In the genomic region with DNA sequence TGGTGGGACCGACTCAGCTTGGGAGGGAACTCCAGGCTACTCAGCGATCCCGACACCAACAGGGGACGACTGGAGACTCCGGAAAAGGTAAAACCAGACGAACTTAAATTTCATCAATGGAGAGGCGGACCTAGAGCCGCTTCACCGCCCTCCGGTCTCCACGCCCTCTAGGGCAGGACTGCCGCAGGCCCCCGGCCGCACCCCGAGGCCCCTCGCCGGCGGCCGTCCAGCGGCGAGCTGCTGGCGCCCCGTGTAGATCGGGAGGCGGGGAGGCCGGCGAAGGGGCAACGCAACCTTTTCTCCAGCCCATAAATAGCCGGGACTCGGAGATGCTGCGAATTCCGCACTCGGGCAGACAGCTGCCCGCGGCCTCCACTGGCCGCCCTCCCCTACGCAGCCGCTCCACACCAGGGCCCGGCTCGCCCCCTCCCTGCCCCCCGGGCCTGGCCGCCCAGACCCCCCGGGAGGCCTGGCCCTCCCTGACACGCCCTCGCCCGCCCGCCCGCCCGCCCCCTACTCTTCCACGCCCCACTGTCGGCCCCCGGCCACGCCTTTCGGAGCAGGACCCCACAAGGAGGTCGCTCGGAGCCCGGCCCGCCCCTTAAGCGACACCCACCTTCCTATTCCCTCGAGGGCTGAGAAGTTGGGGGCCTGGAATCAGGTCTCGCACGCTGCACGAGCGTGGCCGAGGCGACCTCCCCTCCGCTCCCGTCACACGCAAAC, we compare ENCODE assay signal across 7 mouse cellular contexts. TPM values are rescaled to one million over a fixed set of nuclear protein-coding genes. Genes with fewer than 3 reads are reported as not detected.
DNase-seq lines count a peak whose midpoint lies in the region; ATAC-seq and TF ChIP-seq lines count a peak whose summit lies in the region.

No protein-coding gene starts in this region.

- no peaks in the 10 kb centered on the region for H3K4me1 ChIP-seq in cortical plate, adult 2 months (ENCODE audit: control insufficient read depth, insufficient read depth, low read length)
- peaks cover 8% of the 10 kb centered on the region; the same call in 1 of the 2 replicates for H3K4me1 ChIP-seq in small intestine, adult 2 months (ENCODE audit: control insufficient read depth, insufficient read depth, insufficient read length, low read length)

- peak overlapping the region; percentile 85 for H3K4me3 ChIP-seq in cortical plate, adult 2 months (ENCODE audit: insufficient read depth, low read length)
- peak overlapping the region; percentile 96 for H3K4me3 ChIP-seq in small intestine, adult 2 months (ENCODE audit: low read depth, low read length)

- DNase-seq in adrenal gland, adult (ENCODE audit: inconsistent age in 2 of 2, low spot score in 1 of 2) = peak; percentile 87 to 94
- peak; percentile 88 for DNase-seq in gastrocnemius, postnatal 14 days
- DNase-seq in induced T-regulatory cell, adult 2 months (ENCODE audit: low read depth) = peak; percentile 80
- DNase-seq in left cerebral cortex, postnatal 25 days (ENCODE audit: low spot score in 2 of 2) = peak; percentile 54 to 70

- TF ChIP-seq CTCF in cortical plate, adult 2 months (IDR thresholded peaks at IDR 0.05; ENCODE audit: extremely low read depth, insufficient read depth, low read length) = no peak
- no peak for TF ChIP-seq CTCF in small intestine, adult 2 months (IDR thresholded peaks at IDR 0.05; ENCODE audit: extremely low read depth, insufficient read length, insufficient replicate concordance, low read depth, low read length)

- TF ChIP-seq POLR2A in cortical plate, adult 2 months (IDR thresholded peaks at IDR 0.05; ENCODE audit: extremely low read depth, insufficient read depth, low read length) = peak; percentile 45; the same call in 1 of the 2 replicates
- peak; percentile 52; the same call in 1 of the 2 replicates for TF ChIP-seq POLR2A in small intestine, adult 2 months (IDR thresholded peaks at IDR 0.05; ENCODE audit: low read depth, low read length)

- WGBS in small intestine, adult 2 months = under 1% methylated on average over 65 of the region's 69 CpGs

- H3K36me3 ChIP-seq in small intestine, adult 2 months (ENCODE audit: control insufficient read depth, insufficient read depth, low read length) = no peaks in the 10 kb centered on the region

- intact Hi-C loops in gastrocnemius, postnatal 14 days (cut with DNase I; ENCODE audit: low total_unique reads) = no loop called here
- intact Hi-C loops in left cerebral cortex, postnatal 25 days (cut with DNase I) = loop anchor here (2.0 to 5.0 kb wide), 3 partner anchors 32 to 202 kb away; a partner anchor contains a TSS

- peak; percentile 44 for ATAC-seq in megakaryocyte-erythroid progenitor cell, adult 5-6 weeks (replicated peaks; ENCODE audit: low FRiP score, low TSS enrichment, poor library complexity, severe bottlenecking)

- peak overlapping the region; percentile 93 for H3K27ac ChIP-seq in cortical plate, adult 2 months (ENCODE audit: insufficient read depth, low read length)
- peak overlapping the region; percentile 92 for H3K27ac ChIP-seq in small intestine, adult 2 months (ENCODE audit: insufficient read depth, low read depth, low read length)

- H3K27me3 ChIP-seq in small intestine, adult 2 months (ENCODE audit: control insufficient read depth, insufficient read depth, low read length) = no peaks in the 10 kb centered on the region

RNA-seq across cellular contexts. Expression of a gene that starts 0.4 kb away (rescaled TPM):
- polyA plus RNA-seq in cortical plate, adult 2 months (2012; rRNA removed) = 58.5 and 58.7 TPM in 2 replicates
- total RNA-seq in gastrocnemius, postnatal 14 days (2021) = 100 to 1,000 TPM; 264 to 284 TPM
- total RNA-seq in left cerebral cortex, postnatal 25 days (2021) = 10 to 100 TPM; 76.5 to 77.6 TPM
- 13.8 and 24.6 TPM in 2 replicates for total RNA-seq in megakaryocyte-erythroid progenitor cell, adult 5-6 weeks (2014; fragmentation: Nextera tagmentation)
- total RNA-seq in megakaryocyte-erythroid progenitor cell, adult 5-6 weeks (2017) = 14.1 and 25.9 TPM in 2 replicates
- 0.95 and 1.9 TPM in 2 replicates for polyA plus RNA-seq in small intestine, adult 2 months (2012; rRNA removed)

Comparison
In these comparisons a context has a peak if more than half of its experiments do, and no peak if none do; other contexts are left out.
1. Peak in every context shown above with its lines: DNase-seq, ATAC-seq, H3K4me3 ChIP-seq and H3K27ac ChIP-seq.